Mouse (Mus musculus) small intestine, adult 2 months (tissue): Measurements from ENCODE around the gene Stk38l. TPM values are rescaled to one million over a fixed set of nuclear protein-coding genes. Genes with fewer than 3 reads are reported as not detected.

Experiments used
- H3K27ac ChIP-seq: fragments of 200-500 bp; 2 replicates; pipeline ENCODE4 v1.5.1; 2012; ENCODE audit warnings: low read depth, low read length, control low read depth, inconsistent platforms; ENCODE audit not compliant: insufficient read depth
- H3K27me3 ChIP-seq: fragments of 200-500 bp; 2 replicates; pipeline ENCODE4 v1.6.1; 2012; ENCODE audit warnings: mild to moderate bottlenecking, moderate library complexity, low read length, inconsistent platforms; ENCODE audit not compliant: control insufficient read depth, insufficient read depth
- H3K36me3 ChIP-seq: fragments of 200-500 bp; 2 replicates; pipeline ENCODE4 v1.6.1; 2012; ENCODE audit warnings: mild to moderate bottlenecking, low read length, control low read depth, inconsistent platforms; ENCODE audit not compliant: control insufficient read depth, insufficient read depth
- H3K4me1 ChIP-seq: fragments of 200-500 bp; 2 replicates; pipeline ENCODE4 v1.6.1; 2012; ENCODE audit warnings: low read length, inconsistent platforms, mixed read lengths; ENCODE audit not compliant: control insufficient read depth, insufficient read depth, insufficient read length
- H3K4me3 ChIP-seq: fragments of 200-500 bp; 2 replicates; pipeline ENCODE4 v1.5.1; 2012; ENCODE audit warnings: low read depth, mild to moderate bottlenecking, control low read depth, inconsistent platforms, low read length, moderate library complexity
- CTCF ChIP-seq: fragments of 200-500 bp; IDR thresholded peaks from 2 replicates; pipeline ENCODE4 v1.5.1; 2012; ENCODE audit warnings: low read depth, mild to moderate bottlenecking, control low read depth, inconsistent platforms, low read length, moderate library complexity, mixed read lengths; ENCODE audit not compliant: insufficient replicate concordance, insufficient read length; ENCODE audit errors: extremely low read depth
- POLR2A ChIP-seq: fragments of 200-500 bp; IDR thresholded peaks from 2 replicates; pipeline ENCODE4 v1.6.1; 2012; ENCODE audit warnings: low read depth, mild to moderate bottlenecking, control low read depth, inconsistent platforms, low read length, moderate library complexity
- WGBS: fragments of 180-500 bp; shearing (Covaris S2); methylation state at CpG from one replicate; pipeline ENCODE4 v1.1.7; 2018; 5-methylcytosine and 5-hydroxymethylcytosine counted together
- polyA plus RNA-seq: library from polyadenylated mRNA; depleted of rRNA; stranded (reverse); fragments of >200 nt; gene quantifications from 2 replicates; pipeline ENCODE4 v1.2.3, GENCODE M21; 2012

The Stk38l gene
- polyA plus RNA-seq, 1 experiment = 1.6 TPM

- Histone ChIP-seq H3K27ac (no peak overlapping the region), H3K27me3 (no peaks in the 10 kb centered on the region)
- no peak for TF ChIP-seq CTCF
- TF ChIP-seq POLR2A = no peak
Observed at GRCm38 (mm10) chr6:146747057-146747456, 22.3 kb downstream of the Stk38l start.

GRCm38 (mm10) chr6:146748271-146748670 lies 23.5 kb downstream of the Stk38l start:
- H3K27ac ChIP-seq = no peak overlapping the region
- 69% methylated on average over 1 of the region's 1 CpGs for WGBS
- no peaks in the 10 kb centered on the region for H3K4me1 ChIP-seq
- no peak for TF ChIP-seq CTCF
- no peaks in the 10 kb centered on the region for H3K27me3 ChIP-seq
- no peak overlapping the region for H3K4me3 ChIP-seq
- H3K36me3 ChIP-seq = no peaks in the 10 kb centered on the region

More at GRCm38 (mm10) chr6:146747057-146747456, 22.3 kb downstream of the Stk38l start:
- H3K4me1 ChIP-seq = no peaks in the 10 kb centered on the region
- H3K4me3 ChIP-seq = no peak overlapping the region
- no peaks in the 10 kb centered on the region for H3K36me3 ChIP-seq

GRCm38 (mm10) chr6:146751671-146752070 lies 26.9 kb downstream of the Stk38l start:
- 47% methylated on average over 1 of the region's 1 CpGs for WGBS
- no peaks in the 10 kb centered on the region for H3K27me3 ChIP-seq
- no peaks in the 10 kb centered on the region for H3K4me1 ChIP-seq
- no peak overlapping the region for H3K27ac ChIP-seq
- H3K36me3 ChIP-seq = no peaks in the 10 kb centered on the region
- no peak for TF ChIP-seq CTCF
- TF ChIP-seq POLR2A = no peak
- H3K4me3 ChIP-seq = no peak overlapping the region

GRCm38 (mm10) chr6:146752178-146752577 lies 27.4 kb downstream of the Stk38l start:
- Histone ChIP-seq H3K27me3 (no peaks in the 10 kb centered on the region), H3K4me3 (no peak overlapping the region), H3K36me3 (no peaks in the 10 kb centered on the region), H3K4me1 (no peaks in the 10 kb centered on the region), H3K27ac (no peak overlapping the region)
- 89% methylated on average over 2 of the region's 2 CpGs for WGBS
- no peak for TF ChIP-seq CTCF
- TF ChIP-seq POLR2A = no peak

- 96% methylated on average over 1 of the region's 1 CpGs for WGBS
- H3K36me3 ChIP-seq = no peaks in the 10 kb centered on the region
- TF ChIP-seq POLR2A (no peak), CTCF (no peak)
Observed at GRCm38 (mm10) chr6:146752612-146753011, 27.8 kb downstream of the Stk38l start.

GRCm38 (mm10) chr6:146753560-146754160 lies 28.9 kb downstream of the Stk38l start:
- H3K36me3 ChIP-seq = no peaks in the 10 kb centered on the region
- no peaks in the 10 kb centered on the region for H3K27me3 ChIP-seq
- no peak overlapping the region for H3K4me3 ChIP-seq
- TF ChIP-seq CTCF (no peak), POLR2A (no peak)
- WGBS = 61% methylated on average over 2 of the region's 2 CpGs
- no peak overlapping the region for H3K27ac ChIP-seq
- H3K4me1 ChIP-seq = no peaks in the 10 kb centered on the region

More at GRCm38 (mm10) chr6:146752612-146753011, 27.8 kb downstream of the Stk38l start:
- no peaks in the 10 kb centered on the region for H3K27me3 ChIP-seq
- H3K27ac ChIP-seq = no peak overlapping the region
- H3K4me3 ChIP-seq = no peak overlapping the region
- H3K4me1 ChIP-seq = no peaks in the 10 kb centered on the region

- no peak overlapping the region for H3K4me3 ChIP-seq
- H3K36me3 ChIP-seq = 0 out of 2 replicates have a peak, but pooled peaks cover 1% of the 10 kb centered on the region
- TF ChIP-seq CTCF = no peak
- no peak for TF ChIP-seq POLR2A
- no peaks in the 10 kb centered on the region for H3K27me3 ChIP-seq
- H3K4me1 ChIP-seq = peaks cover 3% of the 10 kb centered on the region; the same call in 1 of the 2 replicates
- WGBS = 85% methylated on average over 2 of the region's 2 CpGs
- H3K27ac ChIP-seq = no peak overlapping the region
Observed at GRCm38 (mm10) chr6:146755136-146755535, 30.3 kb downstream of the Stk38l start.

- Histone ChIP-seq H3K4me3 (no peak overlapping the region), H3K36me3 (0 out of 2 replicates have a peak, but pooled peaks cover 2% of the 10 kb centered on the region), H3K4me1 (peaks cover 3% of the 10 kb centered on the region; the same call in 1 of the 2 replicates), H3K27me3 (no peaks in the 10 kb centered on the region), H3K27ac (no peak overlapping the region)
- 96% methylated on average over 4 of the region's 4 CpGs for WGBS
- TF ChIP-seq CTCF (no peak), POLR2A (no peak)
Observed at GRCm38 (mm10) chr6:146755679-146756078, 30.9 kb downstream of the Stk38l start.
